Mouse (Mus musculus) liver, postnatal 0 days (tissue): Measurements from ENCODE around the gene Pkdrej.

Experiments used
- CTCF ChIP-seq: sonication (generic); IDR thresholded peaks from 2 replicates; pipeline ENCODE4 v1.5.1; 2016; ENCODE audit warnings: antibody characterized with exemption, low read depth
- EP300 ChIP-seq: IDR thresholded peaks from 2 replicates; pipeline ENCODE4 v1.6.1; 2016; ENCODE audit warnings: antibody characterized with exemption, low read depth, mild to moderate bottlenecking

GRCm38 (mm10) chr15:85788633-85789032, 32.9 kb downstream of the Pkdrej start:
- no peak for TF ChIP-seq CTCF
- TF ChIP-seq EP300 = no peak
